Mouse (Mus musculus) limb, embryonic 11.5 days (tissue): ENCODE measurements around the gene Bcorl1. TPM values are rescaled to one million over a fixed set of nuclear protein-coding genes. Genes with fewer than 3 reads are reported as not detected.

Experiments used
- ATAC-seq: fragments of 200-750 bp; cut with Nextera tagmentation; 2 replicates; pipeline ENCODE4 v1.8.0; 2017; ENCODE audit warnings: low read depth; ENCODE audit not compliant: insufficient number of reproducible peaks, low FRiP score, low TSS enrichment
- DNase-seq: peaks from one replicate; pipeline ENCODE4 v3.0.0-alpha.2; 2015; ENCODE audit warnings: low spot score
- H3K27ac ChIP-seq: fragments of 300-500 bp; sonication (generic); replicated peaks from 2 replicates; pipeline ENCODE4 v1.5.1; 2014; ENCODE audit warnings: low read depth, mild to moderate bottlenecking, low read length
- H3K27me3 ChIP-seq: fragments of 300-500 bp; sonication (generic); 2 replicates; pipeline ENCODE4 v1.6.1; 2014; ENCODE audit warnings: mild to moderate bottlenecking, low read length, mixed read lengths; ENCODE audit not compliant: control insufficient read depth, insufficient read depth
- H3K36me3 ChIP-seq: fragments of 300-500 bp; sonication (generic); 2 replicates; pipeline ENCODE4 v1.6.1; 2014; ENCODE audit warnings: mild to moderate bottlenecking, low read length, moderate library complexity, mixed read lengths; ENCODE audit not compliant: control insufficient read depth, insufficient read depth
- H3K4me1 ChIP-seq: fragments of 300-500 bp; sonication (generic); 2 replicates; pipeline ENCODE4 v1.6.1; 2014; ENCODE audit warnings: low read length, mixed read lengths; ENCODE audit not compliant: control insufficient read depth, insufficient read depth
- H3K4me2 ChIP-seq: fragments of 300-500 bp; sonication (generic); 2 replicates; pipeline ENCODE4 v1.6.1; 2014; ENCODE audit warnings: low read depth, mild to moderate bottlenecking, moderate library complexity; ENCODE audit not compliant: severe bottlenecking
- H3K4me3 ChIP-seq: fragments of 300-500 bp; sonication (generic); 2 replicates; pipeline ENCODE4 v1.5.1; 2014; ENCODE audit warnings: low read depth, low read length
- H3K9ac ChIP-seq: fragments of 300-500 bp; sonication (generic); 2 replicates; pipeline ENCODE4 v1.6.1; 2014; ENCODE audit warnings: mild to moderate bottlenecking, low read length
- H3K9me3 ChIP-seq: fragments of 300-500 bp; sonication (generic); 2 replicates; pipeline ENCODE4 v1.6.1; 2016; ENCODE audit warnings: low read length; ENCODE audit not compliant: control insufficient read depth
- WGBS: fragments of 180-500 bp; shearing (Covaris S2); extraction: QIAGEN DNeasy Blood & Tissue Kit; methylation state at CpG from one replicate; pipeline ENCODE4 v1.1.7; 2014; 5-methylcytosine and 5-hydroxymethylcytosine counted together
- polyA plus RNA-seq: library from polyadenylated mRNA; unstranded; fragments of >200 nt; fragmentation: Nextera tagmentation; extraction: Ambion mirVana; gene quantifications from 2 replicates; pipeline ENCODE4 v1.2.1, GENCODE M21; 2014

Gene Bcorl1
- polyA plus RNA-seq, 1 experiment from 2014 or later: 5.4 TPM

- Histone ChIP-seq H3K4me1 (no peaks in the 10 kb centered on the region), H3K9me3 (no peaks in the 10 kb centered on the region), H3K4me3 (peak overlapping the region; percentile 51), H3K4me2 (peak overlapping the region; percentile 66), H3K27me3 (peaks cover 11% of the 10 kb centered on the region), H3K9ac (no peak overlapping the region), H3K36me3 (no peaks in the 10 kb centered on the region), H3K27ac (no peak overlapping the region)
- ATAC-seq (no peak), DNase-seq (peak; percentile 29)
- 11% methylated on average over 35 of the region's 35 CpGs for WGBS
Measured at GRCm38 (mm10) chrX:48340441-48341049, 613 bp upstream of the Bcorl1 start.

- peaks cover 11% of the 10 kb centered on the region for H3K27me3 ChIP-seq
- 11% methylated on average over 22 of the region's 73 CpGs for WGBS
- no peaks in the 10 kb centered on the region for H3K9me3 ChIP-seq
- H3K4me2 ChIP-seq: peak overlapping the region; percentile 66
- no peaks in the 10 kb centered on the region for H3K36me3 ChIP-seq
- H3K9ac ChIP-seq: peak overlapping the region; percentile 60
- DNase-seq (peak; percentile 72), ATAC-seq (peak; percentile 42; the same call in 1 of the 2 replicates)
- H3K4me3 ChIP-seq: peak overlapping the region; percentile 51
- H3K27ac ChIP-seq: no peak overlapping the region; the same call in 1 of the 2 replicates
- no peaks in the 10 kb centered on the region for H3K4me1 ChIP-seq
Measured at GRCm38 (mm10) chrX:48341621-48342161, 533 bp downstream of the Bcorl1 start.

GRCm38 (mm10) chrX:48342731-48343130 lies 1.6 kb downstream of the Bcorl1 start:
- 18% methylated on average over 16 of the region's 16 CpGs for WGBS
- DNase-seq (no peak), ATAC-seq (0 out of 2 replicates have a peak, but pooled peaks have one; percentile 0)
- Histone ChIP-seq H3K27me3 (peaks cover 11% of the 10 kb centered on the region), H3K9me3 (no peaks in the 10 kb centered on the region), H3K27ac (no peak overlapping the region), H3K4me3 (peak overlapping the region; percentile 51), H3K36me3 (no peaks in the 10 kb centered on the region), H3K4me1 (no peaks in the 10 kb centered on the region), H3K4me2 (peak overlapping the region; percentile 66), H3K9ac (no peak overlapping the region)

GRCm38 (mm10) chrX:48343461-48343952 lies 2.3 kb downstream of the Bcorl1 start:
- Histone ChIP-seq H3K27me3 (peaks cover 11% of the 10 kb centered on the region), H3K27ac (0 out of 2 replicates have a peak overlapping the region, but pooled peaks have one; percentile 56), H3K9me3 (no peaks in the 10 kb centered on the region), H3K4me3 (peak overlapping the region; percentile 51), H3K36me3 (no peaks in the 10 kb centered on the region), H3K9ac (no peak overlapping the region), H3K4me1 (no peaks in the 10 kb centered on the region), H3K4me2 (peak overlapping the region; percentile 66)
- DNase-seq: peak; percentile 85
- 9% methylated on average over 26 of the region's 36 CpGs for WGBS
- peak; percentile 91 for ATAC-seq

GRCm38 (mm10) chrX:48343966-48344642 lies 2.9 kb downstream of the Bcorl1 start:
- Histone ChIP-seq H3K36me3 (no peaks in the 10 kb centered on the region), H3K4me2 (peak overlapping the region; percentile 66), H3K27ac (0 out of 2 replicates have a peak overlapping the region, but pooled peaks have one; percentile 56), H3K4me1 (no peaks in the 10 kb centered on the region), H3K9me3 (no peaks in the 10 kb centered on the region), H3K27me3 (peaks cover 11% of the 10 kb centered on the region), H3K4me3 (peak overlapping the region; percentile 51), H3K9ac (peak overlapping the region; percentile 13; the same call in 1 of the 2 replicates)
- 13% methylated on average over 29 of the region's 30 CpGs for WGBS
- DNase-seq: peak; percentile 23
- ATAC-seq: no peak

GRCm38 (mm10) chrX:48344643-48345384 lies 3.7 kb downstream of the Bcorl1 start:
- no peaks in the 10 kb centered on the region for H3K4me1 ChIP-seq
- H3K36me3 ChIP-seq: no peaks in the 10 kb centered on the region
- DNase-seq: peak; percentile 49
- 9% methylated on average over 35 of the region's 61 CpGs for WGBS
- no peaks in the 10 kb centered on the region for H3K9me3 ChIP-seq
- H3K4me3 ChIP-seq: peak overlapping the region; percentile 51
- peak overlapping the region; percentile 66 for H3K4me2 ChIP-seq
- ATAC-seq: peak; percentile 14; the same call in 1 of the 2 replicates
- H3K27ac ChIP-seq: no peak overlapping the region; the same call in 1 of the 2 replicates
- H3K9ac ChIP-seq: peak overlapping the region; percentile 55
- H3K27me3 ChIP-seq: peaks cover 11% of the 10 kb centered on the region

GRCm38 (mm10) chrX:48345385-48345932 lies 4.3 kb downstream of the Bcorl1 start:
- Histone ChIP-seq H3K9me3 (no peaks in the 10 kb centered on the region), H3K36me3 (no peaks in the 10 kb centered on the region), H3K27ac (no peak overlapping the region), H3K4me2 (peak overlapping the region; percentile 66), H3K4me1 (no peaks in the 10 kb centered on the region), H3K4me3 (peak overlapping the region; percentile 51), H3K27me3 (peaks cover 11% of the 10 kb centered on the region), H3K9ac (peak overlapping the region; percentile 55)
- no peak for ATAC-seq
- peak; percentile 50 for DNase-seq
- 10% methylated on average over 19 of the region's 45 CpGs for WGBS
